8 mouse cellular contexts compared by ENCODE assay signal in genomic region chr10:128084160-128084559, GRCm38 (mm10). TPM values are rescaled to one million over a fixed set of nuclear protein-coding genes. Genes with fewer than 3 reads are reported as not detected.
DNase-seq lines count a peak whose midpoint lies in the region; ATAC-seq lines count a peak whose summit lies in the region.

No protein-coding gene starts in this region.

- no peaks in the 10 kb centered on the region for H3K27me3 ChIP-seq in kidney, embryonic 14.5 days (ENCODE audit: control insufficient read depth, insufficient read depth, low read length)
- no peaks in the 10 kb centered on the region for H3K27me3 ChIP-seq in hindbrain, embryonic 10.5 days (ENCODE audit: insufficient read depth, poor library complexity, severe bottlenecking)
- no peaks in the 10 kb centered on the region for H3K27me3 ChIP-seq in midbrain, embryonic 13.5 days

- no peaks in the 10 kb centered on the region; the same call in 1 of the 2 replicates for H3K4me1 ChIP-seq in kidney, embryonic 14.5 days (ENCODE audit: control insufficient read depth, insufficient read depth, low read length)
- H3K4me1 ChIP-seq in hindbrain, embryonic 10.5 days (replicated peaks) = peaks cover 21% of the 10 kb centered on the region
- H3K4me1 ChIP-seq in midbrain, embryonic 13.5 days (replicated peaks) = peaks cover 31% of the 10 kb centered on the region

- no peak for ATAC-seq in kidney, embryonic 14.5 days (ENCODE audit: low FRiP score, low TSS enrichment)
- no peak for ATAC-seq in midbrain, embryonic 13.5 days

- peak overlapping the region; percentile 87 for H3K4me3 ChIP-seq in kidney, embryonic 14.5 days (ENCODE audit: low read length)
- H3K4me3 ChIP-seq in hindbrain, embryonic 10.5 days = peak overlapping the region; percentile 96
- H3K4me3 ChIP-seq in midbrain, embryonic 13.5 days (replicated peaks) = peak overlapping the region; percentile 92

- peak overlapping the region; percentile 94 for H3K9ac ChIP-seq in kidney, embryonic 14.5 days (ENCODE audit: low read depth, low read length)
- H3K9ac ChIP-seq in midbrain, embryonic 13.5 days (replicated peaks) = peak overlapping the region; percentile 97

- H3K36me3 ChIP-seq in kidney, embryonic 14.5 days (ENCODE audit: control insufficient read depth, insufficient read depth, low read length) = peaks cover 50% of the 10 kb centered on the region
- peaks cover 54% of the 10 kb centered on the region for H3K36me3 ChIP-seq in hindbrain, embryonic 10.5 days
- peaks cover 44% of the 10 kb centered on the region for H3K36me3 ChIP-seq in midbrain, embryonic 13.5 days

- H3K27ac ChIP-seq in kidney, embryonic 14.5 days (ENCODE audit: low read depth, low read length) = no peak overlapping the region
- H3K27ac ChIP-seq in hindbrain, embryonic 10.5 days = peak overlapping the region; percentile 98
- H3K27ac ChIP-seq in midbrain, embryonic 13.5 days = peak overlapping the region; percentile 91; the same call in 1 of the 2 replicates

- WGBS in kidney, embryonic 14.5 days = 4% methylated on average over 3 of the region's 3 CpGs
- WGBS in hindbrain, embryonic 10.5 days = 7% methylated on average over 3 of the region's 3 CpGs
- 2% methylated on average over 3 of the region's 3 CpGs for WGBS in midbrain, embryonic 13.5 days

- peak overlapping the region; percentile 74 for H3K4me2 ChIP-seq in kidney, embryonic 14.5 days (replicated peaks; ENCODE audit: low read depth, low read length)
- peak overlapping the region; percentile 89 for H3K4me2 ChIP-seq in midbrain, embryonic 13.5 days (replicated peaks)

- no peaks in the 10 kb centered on the region for H3K9me3 ChIP-seq in kidney, embryonic 14.5 days (ENCODE audit: control insufficient read depth, low read length)
- H3K9me3 ChIP-seq in hindbrain, embryonic 10.5 days = no peaks in the 10 kb centered on the region
- no peaks in the 10 kb centered on the region for H3K9me3 ChIP-seq in midbrain, embryonic 13.5 days

- DNase-seq in kidney, adult 8-10 months = no peak
- DNase-seq in ZHBTc4 (ENCODE audit: low read depth, low spot score) = peak; percentile 48
- no peak for DNase-seq in hindbrain, embryonic 10.5 days (ENCODE audit: low spot score)
- no peak for DNase-seq in layer of hippocampus, postnatal 36 days
- DNase-seq in embryo, embryonic 9.5 days (ENCODE audit: extremely low spot score) = no peak
- no peak for DNase-seq in kidney, postnatal 14 days

RNA-seq across cellular contexts. Expression of gene Atp5b, which starts 1.1 kb away (rescaled TPM):
- 2,294 and 2,764 TPM in 2 replicates for polyA plus RNA-seq in kidney, embryonic 14.5 days (2014; fragmentation: Nextera tagmentation; extraction: Ambion mirVana)
- 2,236 and 2,265 TPM in 2 replicates for polyA plus RNA-seq in hindbrain, embryonic 10.5 days (2016; fragmentation: Nextera tagmentation; extraction: Ambion mirVana)
- 2,005 and 2,018 TPM in 2 replicates for polyA plus RNA-seq in midbrain, embryonic 13.5 days (2015; fragmentation: Nextera tagmentation; extraction: Ambion mirVana)
- 1,000 to 10,000 TPM; 1,628 to 1,744 TPM for total RNA-seq in layer of hippocampus, postnatal 36 days (2021)

RNA-seq across cellular contexts. Expression of gene Baz2a, which starts 7.2 kb away (rescaled TPM):
- 17.6 and 33.7 TPM in 2 replicates for polyA plus RNA-seq in kidney, embryonic 14.5 days (2014; fragmentation: Nextera tagmentation; extraction: Ambion mirVana)
- 16.2 and 17.0 TPM in 2 replicates for polyA plus RNA-seq in hindbrain, embryonic 10.5 days (2016; fragmentation: Nextera tagmentation; extraction: Ambion mirVana)
- polyA plus RNA-seq in midbrain, embryonic 13.5 days (2015; fragmentation: Nextera tagmentation; extraction: Ambion mirVana) = 13.8 and 13.9 TPM in 2 replicates
- 10 to 100 TPM; 39.9 to 46.8 TPM for total RNA-seq in layer of hippocampus, postnatal 36 days (2021)

RNA-seq across cellular contexts. Expression of gene Ptges3, which starts 25.4 kb away (rescaled TPM):
- polyA plus RNA-seq in kidney, embryonic 14.5 days (2014; fragmentation: Nextera tagmentation; extraction: Ambion mirVana) = 566 and 622 TPM in 2 replicates
- polyA plus RNA-seq in hindbrain, embryonic 10.5 days (2016; fragmentation: Nextera tagmentation; extraction: Ambion mirVana) = 544 and 661 TPM in 2 replicates
- 443 and 496 TPM in 2 replicates for polyA plus RNA-seq in midbrain, embryonic 13.5 days (2015; fragmentation: Nextera tagmentation; extraction: Ambion mirVana)
- total RNA-seq in layer of hippocampus, postnatal 36 days (2021) = 100 to 1,000 TPM; 155 to 157 TPM

RNA-seq across cellular contexts. Expression of gene Naca, which starts 48.8 kb away (rescaled TPM):
- polyA plus RNA-seq in kidney, embryonic 14.5 days (2014; fragmentation: Nextera tagmentation; extraction: Ambion mirVana) = 967 and 1,287 TPM in 2 replicates
- 790 and 883 TPM in 2 replicates for polyA plus RNA-seq in hindbrain, embryonic 10.5 days (2016; fragmentation: Nextera tagmentation; extraction: Ambion mirVana)
- 643 and 661 TPM in 2 replicates for polyA plus RNA-seq in midbrain, embryonic 13.5 days (2015; fragmentation: Nextera tagmentation; extraction: Ambion mirVana)
- total RNA-seq in layer of hippocampus, postnatal 36 days (2021) = 100 to 1,000 TPM; 338 to 342 TPM
